Mouse (Mus musculus) heart, adult 9 months (tissue): ENCODE data around the gene Katnal1.

ENCODE experiments used
- DNase-seq, 2 experiments: peaks; one replicate each; pipeline ENCODE4 v3.0.0; 2022; ENCODE audit warnings: low spot score in 2 of 2

Gene Katnal1

DNA sequence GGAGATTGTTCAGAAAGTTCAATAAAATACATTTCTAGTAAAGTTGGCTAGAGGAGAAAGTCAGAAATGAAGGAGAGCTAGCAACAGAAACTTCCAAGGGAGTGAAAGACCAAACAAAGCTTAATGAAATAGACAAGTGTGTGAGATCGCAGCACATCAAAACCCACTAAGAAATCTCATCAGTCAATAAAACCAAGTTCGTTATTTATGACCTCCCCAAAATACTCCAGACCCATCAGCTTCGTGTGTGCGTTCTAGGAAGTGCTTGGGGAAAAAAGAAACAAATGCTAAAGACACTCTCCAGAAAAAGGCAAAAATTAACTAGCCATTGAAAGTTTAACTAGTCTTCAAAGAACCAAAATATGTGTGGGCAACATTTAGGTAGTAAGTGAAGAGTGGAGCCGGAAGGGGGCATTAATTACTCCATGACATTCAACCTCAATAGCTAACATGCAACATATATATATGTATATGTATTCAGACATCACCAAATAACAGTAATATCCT, 1.4 kb downstream of the Katnal1 start:
- DNase-seq: no peak

DNA sequence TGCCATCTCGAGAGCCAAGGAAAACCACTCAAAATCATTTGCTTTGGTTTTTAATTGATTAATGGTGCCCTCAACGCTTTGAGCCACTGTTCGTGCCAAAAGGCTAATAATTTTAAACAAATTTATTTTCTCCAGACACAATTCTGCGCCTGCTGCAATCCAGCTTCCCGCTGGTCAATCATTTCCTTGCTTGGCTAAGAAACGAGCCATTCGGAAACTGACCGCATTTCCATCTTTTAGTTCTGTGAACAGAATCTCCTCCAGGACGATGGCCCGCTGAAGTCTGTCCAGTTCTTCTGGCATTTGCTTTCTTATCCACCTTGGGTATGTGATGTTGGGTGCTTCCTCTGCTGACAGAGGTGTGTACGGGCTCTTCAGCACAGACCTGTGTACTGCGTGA, 4.5 kb downstream of the Katnal1 start:
- DNase-seq: no peak

DNA sequence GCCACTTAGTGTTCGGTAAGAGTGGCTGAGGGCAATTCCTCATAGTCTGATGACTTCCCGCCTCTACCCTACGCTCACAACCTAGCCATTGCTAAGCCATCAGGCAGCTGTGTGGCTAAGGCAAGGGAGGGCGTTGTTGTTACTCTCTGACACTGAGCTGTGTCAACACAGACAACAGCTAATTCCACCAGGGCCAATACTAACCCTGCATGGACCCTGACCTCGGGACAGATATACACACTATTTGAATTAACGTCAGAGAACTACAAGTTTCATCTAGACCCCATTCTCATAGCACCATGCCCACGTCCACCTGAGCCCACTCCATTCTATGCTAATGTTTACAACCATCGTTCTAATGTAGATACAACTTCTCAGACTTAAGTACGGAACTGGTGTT, 5.1 kb downstream of the Katnal1 start:
- no peak for DNase-seq

DNA sequence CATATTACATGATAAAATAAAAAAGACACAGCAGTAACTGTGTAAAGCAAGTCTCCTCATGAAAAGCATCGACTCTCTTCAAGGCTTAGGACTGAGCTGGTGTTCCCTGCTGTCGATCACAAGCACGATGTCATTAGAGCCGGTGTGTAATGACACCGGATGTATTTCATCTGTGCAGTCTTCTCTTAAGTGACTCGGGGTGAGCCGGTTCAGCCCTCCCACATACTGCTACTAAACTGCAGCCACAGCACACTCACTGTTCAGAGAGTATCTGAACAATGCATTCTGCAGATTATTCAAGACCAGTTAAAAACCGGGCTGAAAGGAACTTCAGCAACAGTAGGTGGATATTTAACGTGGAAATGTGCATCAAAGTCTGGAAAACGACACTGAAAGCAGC, 5.7 kb downstream of the Katnal1 start:
- DNase-seq: no peak

DNA sequence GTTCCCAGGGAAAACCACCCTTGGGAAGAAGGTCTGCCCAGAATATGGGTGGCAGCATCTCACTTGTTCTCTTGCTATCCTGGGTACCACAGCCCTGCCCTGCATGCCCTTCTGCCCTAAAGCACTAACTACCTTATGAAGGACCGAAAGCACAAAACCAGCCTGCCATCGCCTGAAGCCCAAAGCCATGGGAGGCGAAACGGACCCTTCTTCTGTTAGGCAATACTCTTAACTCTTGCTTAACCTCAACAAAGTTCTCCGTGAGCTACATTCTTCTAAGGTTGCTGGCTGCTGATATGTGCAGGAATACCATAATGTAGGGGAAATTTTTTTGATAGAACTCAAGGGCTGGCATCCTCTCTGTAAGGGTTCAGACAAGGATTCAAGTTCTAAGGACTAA, 6.3 kb downstream of the Katnal1 start:
- no peak for DNase-seq

DNA sequence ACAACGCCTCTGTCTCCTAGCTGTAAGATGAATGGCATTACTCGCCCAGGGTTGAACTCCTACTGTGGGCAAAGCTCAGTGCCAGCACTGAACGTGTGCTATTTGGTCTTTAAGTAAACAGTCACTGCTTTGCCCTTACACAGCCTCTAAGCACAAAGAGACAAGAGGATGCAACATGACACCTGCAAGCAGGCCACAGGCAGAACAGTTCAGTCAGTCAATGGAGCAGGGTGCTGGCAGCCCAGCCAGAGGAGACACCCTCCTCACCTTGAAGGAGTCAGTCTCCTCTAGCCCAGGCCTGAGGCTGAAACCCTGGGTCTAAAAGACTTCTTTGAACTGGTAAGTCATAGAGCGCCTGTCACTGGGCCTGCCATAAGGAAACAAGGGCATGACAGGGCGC, 11.1 kb downstream of the Katnal1 start:
- DNase-seq: no peak

DNA sequence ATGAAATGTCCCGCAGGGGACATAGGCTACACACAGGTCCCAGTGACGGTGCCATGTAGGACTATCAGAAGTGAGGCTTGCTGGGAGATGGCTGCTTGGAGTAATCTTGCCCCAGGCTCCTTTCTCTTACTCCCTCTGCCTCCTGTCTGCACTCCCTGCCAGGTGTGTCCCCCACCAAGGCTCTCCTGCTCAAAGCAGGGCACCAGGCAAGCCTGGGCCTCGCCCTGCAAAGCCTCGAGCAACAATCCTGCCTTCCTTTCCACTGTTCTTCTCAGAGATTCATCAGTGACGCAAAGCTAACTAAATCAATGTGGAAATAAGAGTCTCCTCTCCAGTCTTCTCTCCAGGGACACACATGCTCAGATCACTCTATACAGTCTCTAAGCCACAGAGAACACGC, 12.3 kb downstream of the Katnal1 start:
- no peak for DNase-seq

DNA sequence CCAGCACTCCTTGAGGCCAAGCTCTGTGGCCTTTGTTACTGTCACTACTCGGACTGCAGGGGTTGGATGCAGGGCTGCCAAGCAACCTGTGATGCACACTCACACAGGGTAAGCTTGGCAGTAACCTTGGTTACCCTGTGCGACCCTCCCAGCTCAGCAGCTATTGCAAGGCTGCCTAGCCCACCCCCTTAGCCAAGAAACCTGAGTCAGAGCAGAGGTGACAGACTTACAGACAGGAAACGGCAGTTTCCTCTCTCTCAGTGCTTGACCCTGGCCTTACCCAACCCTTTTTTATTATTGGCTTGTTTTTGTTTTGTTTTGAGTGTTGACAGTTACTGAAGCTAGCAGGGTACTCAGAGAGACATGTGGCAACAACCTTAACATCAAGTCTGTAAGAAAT, 16.9 kb downstream of the Katnal1 start:
- DNase-seq: no peak

DNA sequence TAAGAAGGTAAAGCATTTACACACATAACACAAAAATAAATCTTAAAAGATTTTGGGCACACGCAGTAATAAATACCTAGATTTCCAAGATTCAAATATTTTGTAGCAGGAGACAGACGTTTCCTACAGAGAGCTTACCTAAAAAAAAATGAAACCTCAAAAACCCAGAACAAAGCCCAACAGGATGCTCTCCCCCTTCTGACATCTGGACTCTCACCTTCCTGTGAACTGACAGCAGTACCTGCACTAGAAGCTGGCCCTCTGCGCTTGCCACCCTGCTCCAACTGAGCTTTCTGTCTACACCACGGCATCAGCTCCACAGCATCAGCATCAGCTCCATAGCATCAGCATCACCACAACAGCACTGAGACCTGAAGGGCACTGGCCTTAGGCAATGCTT, 19.1 kb downstream of the Katnal1 start:
- no peak for DNase-seq

DNA sequence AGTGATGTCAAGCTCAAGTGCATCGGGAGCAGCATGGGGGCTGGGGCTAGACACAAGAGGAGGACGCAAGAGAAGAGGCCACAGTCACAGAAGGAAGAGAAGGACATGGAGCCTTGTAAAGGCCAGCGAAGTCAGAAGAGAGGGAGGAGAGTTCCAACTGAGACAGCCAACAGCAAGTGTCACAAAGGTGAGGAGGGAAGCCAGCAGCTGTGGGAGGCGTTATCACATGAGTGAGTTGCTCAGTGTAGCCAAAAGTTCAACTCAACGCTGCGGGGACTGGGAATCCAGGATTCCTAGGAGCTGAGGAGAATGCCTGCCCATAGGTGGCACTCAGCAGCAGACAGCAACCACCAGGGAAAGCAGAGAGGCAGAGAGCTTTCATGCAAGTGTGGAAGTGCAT, 19.7 kb downstream of the Katnal1 start:
- DNase-seq: peak; percentile 16 to 34

DNA sequence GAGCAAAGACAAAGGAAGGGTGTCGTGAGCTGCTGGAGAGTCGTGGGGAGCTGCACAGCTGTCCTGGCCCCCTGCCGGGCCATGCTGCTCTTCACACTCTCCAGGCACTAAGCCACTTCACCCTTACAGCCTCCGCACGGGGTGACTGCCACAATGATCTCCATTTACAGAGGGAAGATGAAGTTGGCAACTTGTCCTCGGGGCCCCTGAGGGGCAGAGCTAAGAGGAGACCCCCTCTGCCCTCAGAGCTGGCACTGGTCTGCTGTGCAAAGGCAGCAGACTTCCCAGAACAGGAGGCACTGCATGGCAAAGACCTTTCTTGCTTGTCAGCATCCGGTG, 20.1 kb downstream of the Katnal1 start:
- peak in 1 of 2 experiments; percentile 18 for DNase-seq

DNA sequence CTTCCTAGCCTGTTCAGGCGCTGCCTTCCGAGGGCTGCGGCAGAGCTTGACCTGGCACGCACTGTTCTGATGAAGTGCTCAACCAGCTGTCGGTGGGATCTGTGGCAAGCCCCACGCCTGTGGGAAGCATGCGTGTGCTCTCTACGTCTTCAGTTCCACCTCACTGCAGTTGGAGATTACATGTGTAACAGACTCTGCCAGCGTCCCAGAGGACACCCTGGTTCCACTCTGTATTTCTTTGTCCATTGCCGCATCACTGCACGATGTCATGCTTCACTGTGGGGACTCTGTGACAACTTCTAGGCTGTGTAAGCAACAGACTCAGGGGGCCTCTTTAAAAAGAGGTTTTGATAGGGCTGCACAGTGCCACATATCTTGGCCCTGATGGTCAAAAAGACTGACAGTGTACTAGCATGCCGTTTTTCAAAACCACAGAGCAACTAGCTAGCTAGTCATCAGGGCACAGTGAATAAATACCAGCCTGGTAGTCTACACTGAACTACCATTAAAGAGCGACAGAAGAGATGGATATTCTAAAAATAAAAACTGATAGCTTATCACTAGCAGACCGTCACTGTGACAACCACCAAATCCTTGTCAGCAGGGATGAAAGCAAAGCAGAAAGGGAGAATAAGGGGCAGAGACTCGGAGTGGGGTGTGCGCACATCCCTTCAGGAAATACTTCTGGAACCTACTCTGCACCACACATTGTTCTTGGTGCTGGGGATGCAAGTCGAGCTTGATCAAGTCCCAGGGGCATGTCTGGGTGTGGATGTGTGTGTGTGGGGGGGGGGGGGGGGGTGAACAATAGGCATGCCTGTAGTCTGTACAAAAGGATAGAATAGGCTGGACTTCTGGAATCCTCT, 20.7 kb downstream of the Katnal1 start:
- peak in 1 of 2 experiments; percentile 14 for DNase-seq

DNA sequence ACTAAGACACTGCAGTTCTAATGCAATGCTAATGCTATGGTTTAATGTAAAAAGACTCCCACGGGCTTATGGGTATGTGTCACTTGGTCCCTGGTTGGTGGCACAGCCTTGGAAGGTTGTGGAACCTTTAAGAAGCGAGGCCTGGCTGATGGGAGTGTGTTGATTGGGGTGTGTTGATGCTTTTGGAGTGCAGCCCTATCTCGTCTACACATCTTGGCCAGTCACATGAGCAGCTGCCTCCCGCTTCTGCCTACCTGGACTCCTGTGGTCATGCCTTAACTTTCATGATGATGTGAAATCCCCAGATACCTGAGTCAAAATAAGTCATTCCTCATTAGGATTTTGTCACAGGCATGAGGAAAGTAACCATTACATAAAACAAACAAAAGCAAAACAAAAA, 22.8 kb downstream of the Katnal1 start:
- DNase-seq: no peak

DNA sequence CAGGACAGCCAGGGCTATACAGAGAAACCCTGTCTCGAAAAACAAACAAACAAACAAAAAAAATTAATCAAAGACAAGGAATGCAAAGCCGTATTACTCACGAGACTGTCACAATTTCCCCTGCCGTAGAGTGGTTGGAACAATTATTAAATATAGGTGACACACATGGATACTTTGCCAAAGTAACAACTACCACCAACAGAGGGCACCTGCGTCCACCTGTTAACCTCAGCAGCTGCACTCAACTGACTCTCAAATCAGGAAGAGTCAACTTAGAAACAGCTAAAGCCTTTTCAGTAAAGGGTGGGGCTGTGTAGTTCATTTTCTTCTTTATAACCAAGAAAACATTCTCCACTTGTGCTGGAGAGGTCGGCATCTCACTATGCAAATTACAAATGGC, 24.3 kb downstream of the Katnal1 start:
- DNase-seq: peak in 1 of 2 experiments; percentile 35

DNA sequence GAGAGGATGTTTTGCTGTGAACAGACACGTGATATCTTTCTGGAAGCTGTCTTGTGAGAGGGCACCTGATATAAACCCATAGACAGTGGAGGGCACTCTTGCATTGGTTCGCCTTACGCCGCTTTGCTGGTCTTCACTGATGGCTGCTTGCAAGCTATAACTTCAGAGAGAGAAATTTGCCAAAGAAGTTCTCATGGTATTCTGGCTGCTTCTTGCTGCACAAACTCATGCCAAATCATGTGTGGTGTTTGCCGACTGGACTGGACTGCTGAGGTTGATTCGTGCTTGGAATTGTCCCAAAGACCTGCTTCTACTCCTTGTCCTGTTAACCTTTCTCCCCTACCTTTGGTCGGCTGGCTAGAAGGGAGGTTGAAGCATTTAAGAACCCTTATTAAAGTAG, 29.8 kb downstream of the Katnal1 start:
- DNase-seq: no peak

DNA sequence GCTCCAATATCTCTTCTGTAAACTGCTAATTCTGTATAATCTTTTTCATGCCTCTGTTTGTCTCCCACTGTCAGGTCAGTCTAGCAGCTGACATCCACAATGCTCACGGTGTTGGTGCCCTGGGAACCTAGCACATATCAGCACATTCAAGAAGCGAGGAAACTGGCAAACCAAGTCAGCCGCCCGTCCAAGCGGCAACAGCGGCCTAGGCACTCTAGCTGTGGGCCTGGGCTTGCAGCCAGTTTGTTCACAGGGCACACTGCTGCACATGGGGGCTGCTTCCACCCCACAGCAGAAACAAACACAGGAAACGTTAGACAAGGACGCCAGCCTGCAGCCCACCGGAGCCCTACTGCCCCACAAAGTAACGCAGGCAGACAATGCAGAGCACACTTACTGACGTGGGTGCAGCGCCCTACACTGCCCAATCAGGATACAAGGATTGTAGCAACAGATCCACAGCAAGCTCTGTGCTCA, 31.1 kb downstream of the Katnal1 start:
- no peak for DNase-seq

DNA sequence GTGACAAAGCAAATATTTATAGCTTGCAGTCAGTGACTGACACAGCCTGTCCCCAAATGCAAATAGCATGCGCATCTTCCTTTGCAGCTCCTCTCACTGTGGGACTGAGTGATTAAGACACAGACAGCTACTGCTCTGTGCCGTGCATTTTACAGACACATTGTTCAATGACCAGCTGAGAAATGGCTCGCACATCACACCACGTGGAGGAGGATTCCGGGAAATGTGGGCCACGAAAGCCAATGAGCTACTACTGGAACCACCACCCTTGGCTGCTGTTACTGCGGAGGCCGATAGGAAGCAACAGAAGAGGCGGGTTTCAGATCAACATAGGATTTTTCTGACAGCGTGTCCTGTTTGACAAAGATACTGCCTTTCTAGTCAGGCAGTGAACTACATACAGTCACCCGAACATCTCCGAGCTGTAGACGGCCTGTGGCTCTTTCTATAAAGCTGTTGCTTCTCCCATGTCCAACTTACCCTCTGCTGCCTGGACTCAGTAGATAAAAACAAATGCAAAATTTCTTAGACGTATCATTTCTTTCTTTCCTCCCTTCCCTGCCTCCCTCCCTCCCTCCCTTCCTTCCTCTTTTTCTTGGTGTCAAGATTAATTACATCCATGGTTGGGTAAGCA, 31.9 kb downstream of the Katnal1 start:
- peak; percentile 29 to 46 for DNase-seq

DNA sequence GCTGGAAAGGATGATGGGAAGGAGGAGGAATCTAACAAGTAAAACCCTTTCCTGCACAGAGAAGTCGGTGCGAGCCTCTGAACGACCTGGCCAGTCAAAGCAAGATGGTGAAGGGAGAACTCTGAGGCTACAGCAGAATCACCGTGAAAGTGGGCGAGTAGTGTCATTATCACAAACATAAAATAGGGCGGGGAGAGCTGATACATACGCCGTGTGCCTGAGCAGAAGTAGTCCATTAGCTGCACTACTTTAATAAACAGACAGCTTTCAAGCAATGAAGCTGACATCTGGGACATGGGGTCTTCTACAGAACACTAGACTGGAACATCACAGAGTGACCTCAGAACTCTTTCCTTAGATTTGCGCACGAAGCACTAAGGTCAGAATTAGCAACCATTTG, 32.6 kb downstream of the Katnal1 start:
- DNase-seq: no peak

DNA sequence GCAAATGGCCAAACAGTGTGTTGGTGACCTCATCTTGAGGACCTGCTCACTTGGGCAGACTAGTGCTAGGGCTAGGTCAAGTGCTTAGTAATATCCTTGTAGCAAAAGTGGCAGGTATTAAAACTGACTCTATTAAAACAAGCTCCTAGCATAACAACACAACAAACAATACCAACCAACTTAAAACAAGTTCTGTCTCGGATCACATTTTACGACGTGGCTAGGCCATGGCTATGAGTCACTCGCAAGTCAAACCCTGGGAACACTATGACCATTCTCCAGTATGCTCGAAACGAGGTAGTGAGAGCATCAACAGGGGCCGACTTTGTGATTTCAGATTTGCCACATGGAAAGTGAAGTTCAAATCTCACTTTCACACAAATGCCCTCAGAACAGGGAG, 33.3 kb downstream of the Katnal1 start:
- no peak for DNase-seq

DNA sequence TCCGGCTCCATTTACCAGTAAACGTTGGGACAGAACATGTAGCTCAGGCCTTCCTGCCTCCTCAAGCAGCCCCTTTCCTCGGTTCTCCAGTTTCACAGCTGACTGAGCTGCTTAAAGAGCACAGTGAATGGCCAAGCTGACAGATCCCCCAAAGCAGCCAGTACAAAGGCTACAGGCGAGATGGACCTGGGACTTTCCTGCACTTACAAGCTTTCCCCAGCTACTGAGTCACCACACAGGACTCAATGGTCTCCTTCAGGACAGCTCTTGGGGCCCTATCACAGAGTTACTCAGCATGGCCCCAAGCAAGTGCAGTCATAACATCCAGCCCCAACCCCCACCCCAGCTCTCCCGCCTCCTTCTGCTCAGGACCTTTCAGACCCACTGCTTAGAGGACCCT, 34.1 kb downstream of the Katnal1 start:
- DNase-seq: no peak

DNA sequence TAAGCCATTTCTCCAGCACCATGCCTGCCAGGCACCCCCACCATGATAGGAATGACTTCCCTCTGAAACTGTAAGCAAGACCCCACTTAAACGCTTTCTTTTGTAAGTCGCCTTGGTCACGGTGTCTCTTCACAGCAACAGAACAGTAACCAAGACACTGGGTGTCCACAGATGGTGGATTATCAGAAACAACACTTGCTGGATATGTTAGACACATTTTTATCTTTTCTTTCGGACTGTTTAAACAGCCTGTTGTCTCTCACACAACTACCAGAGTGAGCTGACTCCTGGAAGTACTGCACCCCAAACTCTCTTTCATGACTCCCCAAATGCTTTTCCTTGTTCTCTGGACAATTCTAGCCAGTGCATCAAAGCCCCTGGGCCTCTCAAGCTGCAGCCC, 38.9 kb downstream of the Katnal1 start:
- DNase-seq: no peak

DNA sequence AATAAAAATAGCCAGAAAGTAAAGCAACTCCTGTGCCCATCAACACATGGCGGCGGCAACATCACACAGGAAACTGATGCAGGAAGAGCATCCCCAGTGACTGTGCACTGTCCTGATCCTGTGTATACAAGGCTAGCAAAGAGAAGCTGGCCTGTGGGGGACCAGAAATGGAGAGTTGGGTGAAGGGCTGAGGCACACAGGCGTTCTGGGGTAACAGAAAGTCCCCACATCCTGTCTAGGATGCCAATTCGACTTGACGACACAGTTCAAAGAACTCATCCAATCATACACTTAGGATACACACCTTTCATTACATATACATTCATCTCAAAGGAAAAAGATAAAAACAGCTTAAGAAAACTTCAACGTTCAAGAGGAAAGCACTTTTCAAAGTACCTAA, 41.1 kb downstream of the Katnal1 start:
- DNase-seq: no peak
